Mouse (Mus musculus) frontal cortex, postnatal 25 days (tissue): ENCODE measurements around the gene Trim62.
A peak's percentile ranks its signal among the peaks of the same experiment; 100 is the strongest.

Experiments
- DNase-seq, 2 experiments: peaks; one replicate each; pipeline ENCODE4 v3.0.0; 2022; ENCODE audit warnings: low spot score in 2 of 2

Trim62 gene

DNA sequence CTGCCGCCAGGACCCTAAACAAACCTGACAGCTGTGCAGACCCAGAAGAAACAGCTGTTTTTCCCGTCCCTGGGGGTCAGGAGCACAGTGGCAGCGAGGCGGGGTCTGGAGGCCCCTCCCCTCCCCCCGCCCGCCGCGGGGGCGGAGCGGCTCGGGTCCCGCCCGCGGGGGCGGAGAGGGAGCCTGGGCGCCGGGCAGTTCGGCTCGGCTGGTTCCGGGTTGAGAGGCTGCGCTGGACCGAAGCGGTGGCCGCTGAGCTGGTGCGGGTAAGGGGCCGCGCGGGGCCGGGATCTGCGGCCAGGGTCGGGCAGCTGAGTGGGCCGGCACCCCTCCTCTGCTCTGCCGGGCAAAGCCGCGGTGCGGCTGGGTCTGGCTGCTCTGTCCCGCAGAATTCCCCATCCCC is at the start of gene Trim62:
Gene Trim62, plus strand, starts transcription at position 202 of the 403 bp plus-strand sequence.
- DNase-seq: peak; percentile 29 to 43

DNA sequence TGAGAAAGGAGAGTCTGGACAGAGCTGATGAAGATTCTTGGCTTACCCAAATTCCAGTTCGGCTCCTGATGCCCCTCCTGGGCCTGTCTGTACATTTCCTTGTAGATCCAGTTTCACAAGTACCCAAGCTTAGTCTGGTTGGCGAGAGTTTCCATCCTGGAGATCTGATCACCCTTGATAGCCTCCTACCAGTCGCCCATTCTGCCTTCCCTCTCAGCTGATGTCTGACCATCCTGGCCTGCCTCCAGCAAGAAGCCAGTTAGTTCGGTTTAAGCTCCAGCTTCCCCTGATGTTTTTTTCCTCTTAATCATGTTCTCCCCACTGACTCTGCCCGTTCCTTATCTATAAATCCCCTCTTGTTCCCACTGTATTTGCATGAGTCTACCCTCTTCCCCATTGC is 45.2 kb upstream of the Trim62 start:
- no peak for DNase-seq

GRCm38 (mm10) chr4:128839811-128840738 is 43.3 kb upstream of the Trim62 start:
- DNase-seq: no peak

- no peak for DNase-seq
Observed at GRCm38 (mm10) chr4:128841259-128841658, 42.1 kb upstream of the Trim62 start.

GRCm38 (mm10) chr4:128844566-128844965 is 38.8 kb upstream of the Trim62 start:
- no peak for DNase-seq

DNA sequence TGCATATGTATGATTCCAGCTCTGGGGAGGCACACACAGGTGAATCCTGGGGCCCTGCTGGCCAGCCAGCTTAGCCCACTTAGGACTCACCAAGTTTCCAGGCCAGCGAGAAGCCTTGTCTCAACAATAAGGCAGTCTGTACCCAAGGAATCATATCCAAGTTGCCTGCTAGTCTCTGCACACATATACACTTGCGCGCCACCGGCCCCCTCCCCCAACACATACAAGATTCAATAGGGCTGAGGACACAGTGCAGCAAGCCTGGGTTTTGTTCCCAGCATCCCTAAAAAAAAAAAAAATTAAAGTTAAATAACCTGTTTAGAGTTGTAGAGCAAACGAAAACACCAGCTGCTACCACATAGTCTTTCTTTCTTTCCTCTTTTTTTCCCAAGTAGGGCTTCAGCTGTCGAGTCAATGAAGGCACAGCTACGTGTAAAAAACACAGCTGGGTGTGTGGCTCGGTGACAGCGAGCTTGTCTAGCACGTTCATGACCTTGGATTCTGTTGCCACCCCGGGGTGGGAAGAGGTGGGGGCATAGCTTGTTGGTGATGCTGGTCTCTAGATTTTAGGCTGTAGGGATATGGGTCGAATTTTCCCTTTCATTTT is 37.9 kb upstream of the Trim62 start:
- no peak for DNase-seq

GRCm38 (mm10) chr4:128848961-128849360 is 34.4 kb upstream of the Trim62 start:
- no peak for DNase-seq

GRCm38 (mm10) chr4:128849686-128850085 is 33.7 kb upstream of the Trim62 start:
- DNase-seq: no peak

- DNase-seq: no peak
Observed at GRCm38 (mm10) chr4:128852266-128852887, 31.0 kb upstream of the Trim62 start.

DNA sequence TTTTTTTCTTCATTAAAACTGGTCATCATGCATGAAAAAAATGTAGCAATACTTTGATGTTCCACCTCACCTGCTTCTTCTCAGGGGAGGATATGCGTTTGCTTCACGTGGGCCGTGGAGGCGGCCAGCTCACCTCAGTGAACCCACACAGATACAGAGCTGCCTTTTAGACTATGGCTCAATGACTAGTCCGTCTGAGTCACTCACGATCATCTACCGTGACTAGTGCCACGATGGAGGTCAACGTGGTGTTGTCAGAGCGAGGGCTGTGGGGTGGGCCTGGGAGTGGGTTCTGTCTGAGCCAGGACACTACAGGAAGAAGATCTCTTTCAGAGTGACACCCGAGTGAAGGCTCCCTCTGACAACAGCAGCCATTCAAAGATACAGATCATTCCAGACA is 30.3 kb upstream of the Trim62 start:
- DNase-seq: no peak

DNA sequence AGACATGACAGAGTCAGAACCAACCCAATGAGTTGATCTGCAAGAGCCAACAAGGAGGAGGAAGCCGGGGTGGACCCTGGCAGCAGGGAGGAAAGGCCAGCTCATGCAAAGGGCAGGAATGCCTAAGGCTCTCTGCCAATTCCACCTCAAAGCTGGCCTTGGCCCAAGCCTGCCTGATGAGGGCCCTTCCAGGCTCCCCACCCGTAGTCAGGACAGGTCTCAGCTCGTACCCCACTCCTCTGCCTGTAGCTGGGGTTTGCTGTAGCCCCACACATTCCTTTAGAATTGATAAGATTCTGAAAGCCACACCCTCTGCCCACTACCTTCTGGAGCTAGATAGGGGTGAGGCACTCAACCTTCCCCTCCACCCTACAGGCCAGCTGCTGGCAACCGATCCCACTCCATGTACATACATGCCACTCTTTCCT is 27.8 kb upstream of the Trim62 start:
- no peak for DNase-seq

DNA sequence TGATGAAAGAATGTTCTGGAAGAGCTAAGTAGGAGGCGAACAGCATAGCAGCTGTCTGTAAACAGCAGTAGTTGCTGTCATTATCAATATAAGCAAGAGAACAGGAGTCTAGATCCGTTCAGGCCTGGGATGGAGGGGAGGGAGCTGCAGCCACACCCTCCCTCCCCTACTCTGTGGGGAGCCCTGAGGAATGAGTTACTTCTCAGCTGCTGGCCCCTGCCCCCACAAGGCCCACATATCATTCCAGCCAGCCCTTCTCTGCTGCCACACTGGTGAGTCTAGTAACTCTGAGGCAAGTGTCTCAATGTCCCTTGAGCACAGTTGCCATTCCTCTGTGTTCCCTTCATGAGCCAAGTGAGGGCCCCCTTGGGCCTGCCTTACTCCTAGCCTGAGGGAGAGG is 26.2 kb upstream of the Trim62 start:
- DNase-seq: no peak

GRCm38 (mm10) chr4:128858226-128858625 is 25.2 kb upstream of the Trim62 start:
- DNase-seq: peak; percentile 60 to 73

- no peak for DNase-seq
Observed at GRCm38 (mm10) chr4:128858878-128859277, 24.5 kb upstream of the Trim62 start.

GRCm38 (mm10) chr4:128872992-128873391 is 10.4 kb upstream of the Trim62 start:
- DNase-seq: peak in 1 of 2 experiments; percentile 15

DNA sequence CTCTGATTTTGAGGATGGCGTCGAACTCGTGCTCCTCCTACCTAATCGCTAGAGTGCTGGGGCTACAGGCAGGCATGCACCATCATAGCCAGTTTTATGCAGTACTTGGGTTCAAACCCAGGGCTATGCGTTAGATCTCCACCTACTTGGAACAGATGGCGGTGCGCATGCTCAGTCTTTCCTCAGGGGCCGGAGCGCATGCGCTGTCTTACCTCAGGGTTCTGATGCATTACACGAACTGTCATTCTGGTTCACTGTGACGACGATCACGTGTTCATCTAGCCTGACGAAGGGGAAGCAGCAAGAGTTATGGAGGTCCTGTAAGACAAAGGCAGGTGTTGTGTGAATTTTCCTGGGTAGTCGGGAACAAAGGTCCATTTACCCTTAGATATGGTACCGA is 9.3 kb upstream of the Trim62 start:
- no peak for DNase-seq

DNA sequence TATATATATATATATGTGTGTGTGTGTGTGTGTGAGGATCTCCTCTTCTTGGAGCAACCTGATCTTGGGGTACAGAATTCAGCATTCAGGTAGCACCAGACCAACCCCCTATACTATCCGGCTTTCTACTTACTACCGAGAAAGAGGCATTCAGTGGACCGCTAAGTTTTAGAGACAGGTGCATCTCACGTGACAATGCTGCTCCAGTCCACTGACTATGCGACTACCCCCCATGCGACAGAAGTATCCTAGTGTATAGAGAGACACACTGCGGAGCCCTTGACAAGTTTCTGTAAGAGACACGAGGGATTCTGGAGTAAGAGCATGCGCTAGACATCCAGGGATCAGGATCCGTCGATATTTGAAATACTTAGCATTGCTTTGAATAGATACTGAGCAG is 7.9 kb upstream of the Trim62 start:
- DNase-seq: no peak

DNA sequence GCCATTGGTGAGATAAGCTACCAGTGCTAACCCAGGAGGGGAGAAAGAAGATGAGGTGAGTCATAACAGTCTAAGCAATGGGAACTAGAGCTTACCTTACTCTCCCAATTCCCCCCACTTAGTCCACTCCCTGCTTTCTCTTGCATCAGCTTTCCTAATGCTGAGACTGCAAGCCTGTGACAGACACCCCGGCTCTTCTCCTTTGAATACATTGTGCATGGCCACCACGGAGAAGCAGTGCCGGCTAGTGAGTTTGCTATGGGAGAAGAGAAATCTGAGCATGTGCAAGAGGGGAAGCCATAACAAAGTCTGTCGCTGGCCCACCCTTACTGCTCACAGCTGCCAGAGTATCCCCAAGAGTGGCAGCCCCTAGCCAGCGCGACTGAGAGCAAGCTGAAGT is 5.9 kb upstream of the Trim62 start:
- DNase-seq: no peak

GRCm38 (mm10) chr4:128878901-128879491 is 4.4 kb upstream of the Trim62 start:
- no peak for DNase-seq

DNA sequence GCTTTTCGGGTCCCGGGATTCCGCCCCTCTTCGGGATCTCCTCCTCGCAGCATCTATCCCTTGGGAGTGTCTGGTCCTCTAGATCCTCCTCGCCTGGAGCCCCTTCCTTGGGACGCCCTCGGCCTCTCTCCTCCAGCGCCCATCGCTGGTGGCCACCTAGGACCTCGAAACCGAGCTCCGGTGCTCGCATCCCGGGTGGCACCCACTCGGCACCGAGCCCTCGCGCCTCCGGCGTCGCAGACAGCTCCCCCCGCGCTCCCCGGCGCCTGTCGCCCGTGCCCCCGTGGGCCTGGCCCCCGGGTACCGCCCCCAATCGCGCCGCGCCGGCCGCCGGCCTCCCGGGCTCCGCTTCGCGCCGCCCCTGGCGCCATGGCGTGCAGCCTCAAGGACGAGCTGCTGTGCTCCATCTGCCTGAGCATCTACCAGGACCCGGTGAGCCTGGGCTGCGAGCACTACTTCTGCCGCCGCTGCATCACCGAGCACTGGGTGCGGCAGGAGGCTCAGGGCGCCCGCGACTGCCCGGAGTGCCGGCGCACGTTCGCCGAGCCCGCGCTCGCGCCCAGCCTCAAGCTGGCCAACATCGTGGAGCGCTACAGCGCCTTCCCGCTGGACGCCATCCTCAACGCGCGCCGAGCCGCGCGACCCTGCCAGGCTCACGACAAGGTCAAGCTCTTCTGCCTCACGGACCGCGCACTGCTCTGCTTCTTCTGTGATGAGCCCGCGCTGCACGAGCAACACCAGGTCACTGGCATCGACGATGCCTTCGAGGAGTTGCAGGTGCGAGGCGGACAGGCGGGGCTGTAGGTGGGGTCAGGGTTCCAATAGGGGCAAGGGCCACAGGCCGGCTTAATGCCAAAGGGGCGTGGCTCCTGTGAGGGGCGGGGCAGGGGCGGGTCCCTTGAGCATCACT is 676 bp downstream of the Trim62 start:
- peak; percentile 25 to 28 for DNase-seq

DNA sequence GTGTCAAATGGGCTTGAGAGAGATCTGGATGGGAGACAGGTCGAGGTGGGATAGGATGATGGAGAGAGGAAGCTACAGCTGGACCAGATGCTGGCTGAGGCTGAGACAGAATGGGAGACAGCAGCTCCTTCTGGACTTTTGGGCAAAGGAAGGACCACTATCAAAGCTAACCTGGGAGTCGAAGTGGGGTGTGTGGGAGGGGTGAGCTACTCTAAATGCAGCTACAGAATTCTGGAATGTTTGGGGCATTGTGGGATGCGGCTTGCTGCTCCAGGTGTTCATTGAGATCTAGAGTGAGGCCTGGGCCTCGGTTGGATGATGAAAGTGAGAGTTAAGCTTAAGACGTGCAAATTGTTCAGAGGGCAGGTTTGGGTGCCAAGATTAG is 1.3 kb downstream of the Trim62 start:
- DNase-seq: no peak
